Mouse (Mus musculus): ENCODE results near the gene Dync1li2.

Dync1li2 gene

DNA sequence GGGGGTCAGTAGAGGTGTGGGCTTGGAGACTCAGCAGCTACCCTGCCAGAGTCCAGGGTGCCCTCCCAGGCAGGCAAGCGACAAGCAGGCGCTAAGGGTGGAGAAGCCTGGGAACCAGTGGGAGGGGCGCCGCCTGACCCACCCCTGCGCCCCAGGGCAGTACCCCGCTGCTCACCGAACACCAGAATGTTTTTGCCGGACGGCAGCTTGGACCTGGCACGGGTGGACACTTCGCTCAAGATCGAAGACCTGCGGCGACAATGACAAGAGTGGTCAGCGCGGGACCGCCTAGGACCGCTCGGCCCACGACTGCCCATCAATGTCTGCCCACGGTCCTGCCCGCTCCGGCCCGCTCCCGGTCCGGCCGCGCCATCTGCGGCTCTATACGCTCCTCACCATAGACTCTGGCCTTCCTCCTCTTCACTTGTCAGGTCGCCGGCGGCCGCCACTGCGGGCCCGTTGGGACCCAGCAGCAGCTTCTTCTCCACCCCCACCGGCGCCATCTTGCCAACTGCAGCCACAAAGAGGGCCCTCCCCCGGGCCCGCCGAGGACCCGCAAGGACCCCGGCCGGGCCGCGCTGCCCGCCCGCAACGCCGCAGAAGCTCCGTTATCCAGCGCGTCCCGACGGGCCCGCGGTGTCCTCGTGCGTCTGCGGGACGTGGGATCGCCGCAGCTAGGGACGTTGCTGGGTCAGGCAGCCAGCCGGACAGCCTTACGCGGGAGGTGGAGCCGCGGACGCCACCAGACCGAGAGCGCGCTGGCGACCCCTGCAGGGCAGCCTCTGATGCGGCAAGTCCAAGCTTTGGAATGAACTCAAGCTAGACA lies at the start of gene Dync1li2:
TSS of gene Dync1li2 (minus strand) at position 749 of the 826 bp plus-strand sequence.
- DNase-seq: peak; percentile 91

- no peak for DNase-seq
Measured at GRCm38 (mm10) chr8:104479091-104479490, 36.2 kb upstream of the Dync1li2 start.

DNA sequence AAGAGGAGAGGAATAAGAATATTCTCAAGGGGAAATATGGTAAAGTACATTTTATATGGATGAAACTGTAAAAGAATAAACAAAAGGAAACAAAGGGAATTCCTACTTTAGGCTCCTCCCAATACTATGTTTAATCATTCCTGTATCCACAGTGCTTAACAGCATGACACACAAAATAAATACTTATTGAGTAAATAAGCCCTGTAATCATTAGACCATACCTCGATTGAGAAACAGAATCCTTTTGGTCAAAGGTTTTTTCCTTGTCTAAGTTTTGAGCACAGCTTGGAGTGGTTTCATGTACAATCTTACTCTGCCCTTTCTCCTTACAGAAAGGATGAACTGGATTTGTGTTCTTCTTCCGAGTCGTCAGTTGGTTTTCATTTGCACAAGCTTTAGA lies 29.6 kb upstream of the Dync1li2 start:
- no peak for DNase-seq

DNA sequence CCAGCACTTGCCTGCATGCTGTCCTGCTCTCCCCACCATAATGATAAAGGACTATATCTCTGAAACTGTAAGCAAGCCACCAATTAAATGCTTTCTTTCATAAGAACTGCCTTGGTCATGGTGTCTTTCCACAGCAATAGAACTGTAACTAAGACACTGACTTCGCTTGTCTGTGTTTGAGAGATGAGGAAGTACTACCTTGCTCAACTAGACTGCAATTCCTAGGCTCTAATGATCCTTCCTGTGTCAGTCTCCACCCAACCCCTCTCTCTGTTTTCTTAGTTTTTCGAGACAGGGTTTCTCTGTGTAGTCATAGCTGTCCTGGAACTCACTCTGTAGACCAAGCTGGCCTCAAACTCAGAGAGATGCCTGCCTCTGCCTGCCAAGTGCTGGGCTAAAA lies 24.6 kb upstream of the Dync1li2 start:
- no peak for DNase-seq

DNA sequence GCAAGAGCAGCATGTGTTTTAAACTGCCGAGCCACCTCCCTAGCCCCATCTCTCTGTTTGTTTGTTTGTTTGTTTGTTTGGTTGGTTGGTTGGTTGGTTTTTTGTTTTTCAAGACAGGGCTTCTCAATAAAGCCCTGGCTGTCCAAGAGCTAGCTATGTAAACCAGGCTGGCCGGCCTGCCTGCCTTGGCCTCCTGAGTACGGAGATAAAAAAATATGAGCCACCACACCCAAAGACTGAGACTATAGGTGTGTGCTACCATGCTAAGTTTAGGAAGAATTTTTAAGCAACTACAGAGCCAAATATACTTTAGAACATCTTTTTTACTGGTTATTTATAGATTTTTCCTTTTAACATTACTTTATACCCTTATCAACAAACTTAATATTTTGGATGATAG lies 9.3 kb upstream of the Dync1li2 start:
- no peak for DNase-seq

DNA sequence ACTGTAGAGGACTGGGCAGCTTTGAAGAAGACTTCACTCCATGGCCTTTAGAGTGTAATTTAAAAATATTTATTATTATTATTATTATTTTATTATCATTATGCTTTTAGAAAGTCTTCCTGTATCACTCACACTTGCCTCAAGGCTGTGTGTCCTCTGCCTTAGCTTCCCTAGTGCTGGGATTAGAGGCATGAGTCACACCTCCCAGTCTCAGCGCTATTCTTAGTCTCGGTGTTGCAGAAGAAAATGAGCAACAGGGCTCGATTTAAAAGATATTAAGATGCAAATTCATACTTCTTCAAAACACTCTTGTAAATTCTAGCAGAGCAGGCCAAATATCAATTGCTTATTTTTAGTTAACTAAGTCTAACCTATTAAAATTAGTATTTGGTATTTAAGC lies 5.9 kb upstream of the Dync1li2 start:
- no peak for DNase-seq

DNA sequence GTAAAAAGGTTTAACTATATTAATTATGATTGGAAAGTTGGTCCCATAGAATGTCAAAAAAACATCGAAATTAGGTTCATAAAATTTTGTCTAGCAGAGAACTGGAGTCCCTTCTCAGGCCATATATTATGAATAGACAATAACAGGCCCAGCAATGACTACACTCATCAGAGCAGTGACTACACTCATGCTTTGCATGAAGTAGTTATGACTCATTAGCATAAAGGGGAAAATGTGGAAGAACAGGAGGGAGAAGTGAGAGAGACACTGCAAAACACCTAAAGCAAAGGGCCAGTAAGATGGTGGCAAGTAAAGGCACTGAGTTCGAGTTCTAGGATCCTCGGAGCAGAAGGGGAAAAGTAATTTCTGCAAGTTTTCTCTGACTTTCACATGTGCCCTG lies 3.2 kb upstream of the Dync1li2 start:
- DNase-seq: no peak

DNA sequence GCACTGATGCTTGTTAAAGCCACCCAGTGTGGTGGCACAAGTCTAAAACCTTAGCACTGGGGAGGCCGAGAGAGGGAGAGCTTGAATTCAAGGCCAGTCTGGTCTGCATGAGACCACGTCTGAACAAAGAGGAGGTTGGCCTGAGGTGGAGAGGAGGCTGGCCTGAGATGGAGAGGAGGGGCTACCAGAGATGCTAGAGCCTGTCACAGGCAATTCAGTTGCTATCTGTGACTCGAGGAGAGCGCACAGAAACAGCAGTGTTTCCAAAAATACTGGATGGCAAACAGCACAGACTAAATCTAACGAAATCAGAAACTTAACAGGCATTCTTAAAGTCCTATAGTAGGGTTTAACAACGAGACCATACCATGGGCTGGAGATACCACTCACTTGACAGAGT lies 2.4 kb upstream of the Dync1li2 start:
- no peak for DNase-seq

DNA sequence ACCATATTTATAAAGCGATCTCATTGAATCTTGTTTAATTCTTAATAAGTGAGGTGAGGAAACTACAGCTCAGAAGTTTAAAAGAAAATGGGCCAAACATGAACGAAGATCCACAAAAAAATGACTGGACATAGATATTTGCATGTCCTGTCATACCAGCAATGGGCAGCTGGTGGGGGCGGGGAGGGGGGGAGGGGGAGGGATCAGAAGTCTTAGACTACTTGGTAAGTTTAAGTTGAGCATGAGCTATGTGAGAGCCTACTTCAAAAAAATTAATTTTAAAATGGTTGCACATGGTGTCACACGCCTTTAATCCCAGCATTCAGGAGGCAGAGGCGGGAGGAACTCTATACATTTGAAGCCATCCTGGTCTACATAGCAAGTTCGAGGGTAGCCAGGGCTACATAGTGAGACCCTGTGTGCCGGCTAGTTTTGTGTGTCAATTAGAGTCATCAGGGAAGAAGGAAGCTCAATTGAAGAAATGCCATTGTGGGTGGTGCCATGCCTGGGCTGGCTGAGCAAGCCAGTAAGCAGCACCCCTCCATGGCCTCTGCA lies 355 bp upstream of the Dync1li2 start:
- DNase-seq: no peak

DNA sequence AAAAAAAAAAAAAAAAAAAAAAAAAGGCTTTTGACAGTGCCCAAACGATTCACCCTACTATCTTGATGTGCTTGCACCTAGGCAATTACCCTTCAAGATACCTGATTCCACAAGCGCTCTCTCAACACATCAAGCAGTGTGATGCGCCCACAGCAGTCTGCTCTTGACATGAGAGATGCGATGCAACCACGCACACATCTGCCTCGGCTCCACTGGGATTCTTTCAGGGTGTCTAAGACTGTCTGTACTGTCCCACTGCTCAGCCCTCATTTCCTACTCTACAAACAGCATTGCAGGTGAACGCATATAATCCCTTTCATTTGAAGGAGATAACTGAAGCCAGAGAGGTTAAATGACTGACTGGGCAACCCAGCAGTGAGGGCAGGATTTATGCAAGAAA lies 1.2 kb downstream of the Dync1li2 start:
- no peak for DNase-seq

- no peak for DNase-seq
Measured at GRCm38 (mm10) chr8:104439461-104439860, 3.4 kb downstream of the Dync1li2 start.

DNA sequence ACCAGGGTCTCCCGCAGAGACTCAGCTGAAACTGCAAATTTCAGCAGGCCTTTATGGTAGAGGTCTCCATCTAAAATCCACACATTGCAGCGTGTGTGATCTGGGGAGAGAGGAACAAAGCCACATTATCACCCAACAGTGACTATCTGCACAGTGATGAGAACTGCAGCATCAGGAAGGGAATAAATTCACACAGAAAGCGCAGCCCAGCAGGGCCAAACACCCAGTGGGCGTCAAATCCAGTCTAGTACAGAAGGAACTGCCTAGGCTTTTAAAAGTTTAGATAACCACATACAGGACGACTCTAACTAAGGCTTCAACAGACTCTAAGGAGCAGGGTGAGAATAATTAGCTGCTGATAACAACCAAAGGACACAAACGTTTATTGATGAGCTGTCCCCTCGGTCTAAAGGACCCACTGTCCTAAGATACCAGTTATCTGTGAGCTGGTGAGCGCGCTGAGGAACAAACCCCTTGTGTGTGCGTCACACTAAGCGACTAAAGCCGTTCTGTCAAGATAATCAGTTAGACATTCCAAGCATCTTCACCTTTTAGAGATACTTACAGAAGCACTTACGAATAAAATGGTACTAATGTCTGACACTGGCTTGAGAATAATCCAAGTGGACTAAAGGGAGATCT lies 5.2 kb downstream of the Dync1li2 start:
- DNase-seq: no peak

- DNase-seq: no peak
Measured at GRCm38 (mm10) chr8:104436591-104436990, 6.3 kb downstream of the Dync1li2 start.

DNA sequence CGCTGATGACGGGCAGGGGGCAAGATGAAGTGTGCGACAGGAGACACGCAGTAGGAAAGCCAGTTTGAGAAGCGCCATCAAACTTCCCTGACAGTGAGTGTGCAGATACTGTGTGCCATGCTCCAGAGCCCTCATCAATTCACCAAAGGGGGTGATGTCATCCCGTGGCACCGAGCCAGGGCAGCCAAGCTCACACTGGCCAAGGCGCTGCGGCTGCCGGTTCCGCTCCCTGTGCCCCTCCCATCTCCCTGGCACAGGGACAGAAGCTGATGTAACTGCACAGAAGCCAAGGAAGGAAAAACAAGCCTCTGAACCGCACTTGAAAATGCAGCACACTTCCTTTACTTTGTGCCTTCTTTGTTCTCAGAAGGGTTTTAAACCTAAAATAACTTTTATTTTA lies 6.8 kb downstream of the Dync1li2 start:
- DNase-seq: peak; percentile 98

GRCm38 (mm10) chr8:104434826-104435354 lies 8.0 kb downstream of the Dync1li2 start:
- DNase-seq: no peak

DNA sequence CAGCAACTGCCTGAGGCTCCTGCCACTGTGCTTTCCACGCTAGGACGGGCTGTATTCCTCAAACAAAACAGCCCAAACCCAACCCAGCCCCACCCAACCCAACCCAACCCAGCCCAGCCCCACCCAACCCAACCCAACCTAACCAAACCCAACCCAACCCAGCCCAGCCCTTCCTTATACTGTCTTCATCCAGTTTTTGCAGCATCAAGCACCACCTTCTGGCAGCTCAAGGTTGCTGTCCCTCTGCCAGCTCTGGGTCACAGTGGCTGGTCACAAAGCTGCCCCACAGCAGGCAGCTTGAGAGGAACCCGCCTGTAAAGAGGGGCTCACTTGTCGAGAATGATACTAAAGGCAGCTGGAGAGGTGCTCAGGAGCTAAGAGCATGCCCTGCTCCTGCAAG lies 8.6 kb downstream of the Dync1li2 start:
- DNase-seq: no peak

DNA sequence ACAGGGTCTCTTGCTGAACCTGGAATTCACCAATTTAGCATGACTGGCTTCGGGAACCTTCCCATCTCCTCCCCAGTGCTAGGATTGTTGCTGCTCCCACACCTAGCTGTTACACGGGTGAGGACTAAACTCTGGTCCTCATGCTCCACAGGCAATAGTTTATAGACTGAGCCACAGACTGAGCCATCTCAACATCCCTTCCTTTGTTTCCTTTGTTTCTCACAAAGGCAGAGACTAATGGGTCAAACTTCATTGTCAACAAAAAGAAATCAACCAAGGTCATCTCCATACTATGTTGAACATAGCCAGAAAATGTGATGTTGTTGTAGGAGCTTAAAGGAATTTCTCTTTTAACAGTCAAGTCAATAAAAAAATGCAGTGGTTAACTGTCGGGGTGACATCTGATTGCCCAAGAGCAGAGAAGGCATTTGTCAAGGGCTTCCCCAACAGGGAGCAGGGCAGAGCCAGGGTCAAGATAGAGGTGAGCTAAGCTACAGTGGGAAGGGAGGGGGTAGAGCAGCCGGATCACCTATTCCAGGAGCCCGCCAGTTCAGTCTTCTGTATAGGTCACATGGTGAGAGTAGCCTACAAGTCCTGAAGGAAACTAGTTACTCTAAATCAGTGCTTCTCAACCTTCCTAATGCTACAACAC lies 9.5 kb downstream of the Dync1li2 start:
- DNase-seq: no peak

- DNase-seq: no peak
Measured at GRCm38 (mm10) chr8:104432656-104433055, 10.2 kb downstream of the Dync1li2 start.

- DNase-seq: no peak
Measured at GRCm38 (mm10) chr8:104430230-104430629, 12.6 kb downstream of the Dync1li2 start.

- no peak for DNase-seq
Measured at GRCm38 (mm10) chr8:104427703-104428102, 15.1 kb downstream of the Dync1li2 start.

DNA sequence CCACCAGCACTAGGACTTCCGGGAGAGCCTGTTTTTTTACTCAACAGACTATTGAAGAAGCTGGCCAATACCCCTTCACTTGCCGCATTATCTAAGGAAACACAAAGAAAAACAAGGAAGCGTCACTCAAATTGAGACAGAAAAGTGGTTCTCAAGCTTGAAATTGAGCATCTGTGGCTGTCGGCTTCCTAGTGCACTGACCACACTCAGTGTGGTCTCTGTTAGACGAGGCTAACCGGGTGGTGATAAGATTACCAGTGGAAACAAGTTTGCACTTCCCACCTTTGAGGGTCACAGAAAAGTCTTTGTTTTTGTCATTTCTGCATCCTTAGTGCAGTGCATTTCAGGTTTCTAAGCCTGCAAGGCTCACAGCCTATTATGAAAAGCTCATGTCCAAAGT lies 20.5 kb downstream of the Dync1li2 start:
- no peak for DNase-seq

DNA sequence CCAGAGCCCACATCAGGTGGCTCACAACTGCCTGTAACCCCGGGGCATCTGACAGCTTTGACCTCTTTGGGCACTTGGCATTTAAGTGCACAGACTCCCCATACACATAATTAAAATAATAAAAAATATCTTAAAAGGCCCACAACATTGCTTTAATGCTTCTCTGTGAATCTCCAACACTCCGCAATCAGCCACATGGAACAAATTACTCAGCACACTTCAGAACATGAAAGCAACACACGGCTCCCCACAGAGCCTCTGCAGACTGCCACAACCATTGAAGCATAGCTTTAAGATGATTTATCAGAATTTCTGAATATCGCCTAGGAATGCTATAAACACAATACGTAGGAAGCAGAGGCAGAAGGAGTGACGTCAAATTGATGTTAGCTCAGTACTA lies 26.8 kb downstream of the Dync1li2 start:
- no peak for DNase-seq

DNA sequence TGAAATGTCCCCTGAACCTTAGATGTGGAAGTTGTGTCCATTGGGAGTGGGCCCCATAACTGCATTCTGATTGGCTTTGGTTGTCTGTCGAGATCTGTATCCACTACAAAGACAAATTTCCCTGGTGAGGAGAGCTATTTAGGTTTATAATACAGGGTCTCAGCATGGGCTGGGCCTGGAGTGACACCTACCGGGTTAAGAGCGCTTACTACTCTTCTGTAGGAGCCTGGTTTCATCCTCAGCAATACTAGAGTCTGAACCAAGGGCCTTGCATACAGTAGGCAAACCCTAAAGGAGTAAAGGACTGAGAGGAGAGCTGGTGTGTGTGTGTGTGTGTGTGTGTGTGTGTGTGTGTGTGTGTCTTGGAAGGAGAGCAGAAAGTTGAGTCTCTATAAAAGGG lies 28.6 kb downstream of the Dync1li2 start:
- no peak for DNase-seq

DNA sequence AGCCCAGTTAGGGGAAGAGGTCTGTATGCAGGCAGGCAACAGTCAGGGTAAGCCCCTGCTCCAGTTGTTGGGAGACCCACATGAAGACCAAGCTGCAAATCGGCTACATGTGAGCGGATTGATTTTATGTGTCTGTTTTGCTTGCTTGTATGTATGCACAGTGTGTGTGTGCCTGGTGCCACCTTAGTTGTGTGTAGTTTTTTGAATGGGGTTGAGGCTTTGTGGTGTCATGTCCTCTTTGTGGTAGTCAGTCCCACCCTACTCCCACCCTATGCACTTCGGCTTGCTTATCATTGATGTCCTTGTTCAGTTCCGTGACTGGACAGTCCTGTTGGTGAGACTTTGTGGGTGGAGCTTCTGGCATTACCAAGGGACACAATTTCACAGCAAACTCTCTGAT lies 29.1 kb downstream of the Dync1li2 start:
- DNase-seq: no peak

Data from right cerebral cortex, postnatal 14 days (tissue).